Mouse (Mus musculus): Measurements from ENCODE around the gene Arsb. TPM values are rescaled to one million over a fixed set of nuclear protein-coding genes. Genes with fewer than 3 reads are reported as not detected.

The Arsb gene
- total RNA-seq, 1 experiment from 2014 or later: 6.3 TPM

DNA sequence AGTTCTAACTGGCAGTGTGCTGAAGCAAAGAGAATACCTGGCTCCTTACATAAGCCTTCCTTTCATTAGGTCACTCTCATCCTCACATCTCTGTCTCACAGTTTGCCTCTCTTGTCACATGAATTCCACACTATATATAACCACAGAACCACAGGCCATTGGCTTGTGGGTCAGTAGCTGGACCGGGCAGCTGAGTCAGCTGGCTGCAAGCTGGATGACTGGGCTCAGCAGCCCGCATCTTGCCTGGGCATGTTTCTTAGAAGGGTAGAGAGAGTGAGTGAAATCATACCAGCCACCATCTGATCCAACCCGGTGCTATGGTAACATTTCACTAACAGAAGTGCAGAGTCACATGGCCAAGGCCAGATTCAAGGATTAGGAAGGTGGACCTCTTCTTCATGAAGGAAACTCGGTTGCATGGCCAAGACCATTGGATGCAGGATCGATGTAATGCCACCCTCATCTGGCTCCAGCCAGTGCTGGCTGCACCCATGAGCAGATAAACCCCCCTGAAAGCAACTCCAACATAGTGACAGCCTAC, 221.0 kb downstream of the Arsb start:
- no peak for ATAC-seq (ENCODE audit: extremely low read depth, insufficient number of reproducible peaks, low FRiP score, poor library complexity, severe bottlenecking)

Other genes starting within 250 kb of the Arsb start
- not detected in 2 replicates for gene Bhmt, start 133.7 kb upstream of the Arsb start, total RNA-seq (2017)
- not detected in 2 replicates for gene Bhmt2, start 97.3 kb upstream of the Arsb start, total RNA-seq (2017)
- not detected in 2 replicates for gene Dmgdh, start 97.2 kb upstream of the Arsb start, total RNA-seq (2017)